Mouse (Mus musculus) heart, adult 11 months (tissue): ENCODE data around the gene Nebl.

ENCODE experiments used
- DNase-seq: peaks from one replicate; pipeline ENCODE4 v3.0.0; 2022

The Nebl gene

DNA sequence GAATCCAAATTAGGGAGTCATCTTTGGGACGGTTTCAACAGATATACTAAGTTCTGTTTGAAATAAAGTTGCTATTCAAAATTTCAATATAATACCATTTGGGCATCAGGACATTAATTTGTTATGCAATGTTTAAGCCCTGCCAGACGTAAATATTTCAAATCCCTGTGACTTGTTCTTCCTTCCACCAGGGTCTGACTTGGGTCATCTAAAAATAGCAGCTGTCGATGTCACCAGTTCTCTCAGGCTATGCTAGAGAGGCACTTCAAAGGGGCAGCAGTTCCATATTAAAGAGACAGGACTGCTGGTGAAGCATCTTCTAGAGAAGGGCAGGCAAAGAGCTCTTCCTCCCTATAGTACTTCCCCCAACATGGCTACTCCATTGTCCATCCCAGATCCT is 107.3 kb downstream of the Nebl start:
- peak; percentile 91 for DNase-seq

DNA sequence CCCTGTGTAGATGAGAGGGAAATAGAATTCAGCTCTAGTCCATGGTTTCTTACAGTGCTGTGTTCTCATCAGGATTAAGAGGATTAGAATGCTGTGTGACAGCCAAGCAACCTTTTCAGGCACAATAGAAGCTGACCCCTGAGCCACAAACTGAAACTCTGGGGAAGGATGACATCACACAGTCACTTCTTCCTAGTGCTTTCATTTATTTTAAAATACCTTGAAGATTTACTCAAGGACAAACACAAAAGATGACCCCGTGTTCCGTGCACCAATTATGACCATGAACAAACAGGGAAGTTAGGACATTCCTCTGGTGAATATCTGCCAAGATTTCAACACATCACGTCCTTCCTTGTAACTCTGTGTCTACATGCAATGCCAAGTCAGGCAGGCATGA is 121.0 kb downstream of the Nebl start:
- DNase-seq, result peak; percentile 61

DNA sequence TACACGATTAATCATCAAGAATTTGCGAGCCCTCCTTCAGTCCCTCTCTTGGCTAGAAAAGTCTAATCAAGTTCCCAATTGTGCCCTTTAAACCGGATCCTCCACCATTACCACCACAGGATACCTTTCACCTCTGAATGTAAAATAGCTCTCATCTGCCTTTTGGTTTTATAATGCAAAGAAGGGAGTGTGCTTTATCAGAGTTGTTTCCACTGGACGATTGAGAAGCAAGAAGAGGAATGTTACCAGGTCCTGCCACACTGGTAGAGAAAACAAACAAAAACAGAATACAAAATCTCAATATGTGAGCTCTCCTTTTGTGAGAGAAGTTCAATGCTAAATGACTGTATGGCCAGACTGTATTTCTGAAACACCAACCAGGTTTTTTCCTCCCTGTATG is 127.7 kb downstream of the Nebl start:
- DNase-seq, result peak; percentile 5

DNA sequence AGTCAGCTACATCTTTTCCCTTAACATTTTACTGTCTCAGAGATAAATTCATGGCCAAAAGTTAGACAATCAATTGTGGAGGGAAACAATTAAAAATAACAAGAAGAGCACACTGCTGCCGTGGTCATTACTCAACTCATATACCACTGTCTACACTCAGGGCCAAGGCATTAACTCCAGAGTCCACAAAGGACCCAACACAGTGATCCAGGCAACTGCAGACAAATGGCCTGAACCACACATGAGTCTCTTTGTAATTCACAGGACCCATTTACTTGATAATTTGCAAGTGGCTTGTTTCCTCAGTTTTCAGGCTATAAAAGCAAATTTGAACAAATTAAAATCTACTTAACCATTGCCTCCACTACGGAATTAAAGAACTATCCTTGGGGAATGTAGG is 130.6 kb downstream of the Nebl start:
- peak; percentile 21 for DNase-seq

DNA sequence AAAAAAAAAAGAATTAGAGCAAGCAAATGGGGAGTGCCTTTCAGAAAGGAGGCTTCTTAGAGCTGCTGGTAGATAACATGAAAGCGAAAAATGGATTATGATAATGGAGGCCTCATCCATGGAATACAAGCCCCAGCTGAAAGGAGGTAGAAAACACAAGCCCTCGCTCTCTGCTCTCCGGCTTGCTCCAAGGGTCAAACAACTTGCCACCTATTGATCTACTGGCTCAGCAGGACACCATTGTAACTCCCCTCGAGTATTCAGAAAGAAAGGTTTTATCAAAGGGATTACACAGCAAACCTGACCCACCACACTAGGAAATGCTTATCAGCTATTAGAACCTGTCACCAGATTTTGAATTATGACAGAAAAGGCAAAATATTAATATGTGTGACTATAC is 131.4 kb downstream of the Nebl start:
- peak; percentile 18 for DNase-seq

DNA sequence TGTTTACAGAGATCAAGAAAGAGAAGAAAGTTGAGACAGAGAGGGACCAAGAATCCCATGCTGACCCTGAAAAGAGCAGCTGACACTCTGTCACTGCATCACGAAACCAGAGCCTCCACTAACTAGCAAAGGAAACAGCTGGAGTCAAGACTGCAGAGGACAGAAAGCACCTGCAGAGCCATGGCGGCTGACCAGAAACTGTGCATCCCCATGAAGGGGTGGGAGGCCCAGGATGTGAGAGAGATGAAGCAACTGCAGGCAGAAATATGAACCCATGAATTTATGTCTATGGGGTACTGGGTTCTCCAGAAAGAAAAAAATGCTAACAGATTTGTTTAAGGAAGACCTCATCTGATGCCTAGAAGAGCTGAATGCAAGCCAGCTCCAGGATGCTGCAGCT is 133.3 kb downstream of the Nebl start:
- no peak for DNase-seq

DNA sequence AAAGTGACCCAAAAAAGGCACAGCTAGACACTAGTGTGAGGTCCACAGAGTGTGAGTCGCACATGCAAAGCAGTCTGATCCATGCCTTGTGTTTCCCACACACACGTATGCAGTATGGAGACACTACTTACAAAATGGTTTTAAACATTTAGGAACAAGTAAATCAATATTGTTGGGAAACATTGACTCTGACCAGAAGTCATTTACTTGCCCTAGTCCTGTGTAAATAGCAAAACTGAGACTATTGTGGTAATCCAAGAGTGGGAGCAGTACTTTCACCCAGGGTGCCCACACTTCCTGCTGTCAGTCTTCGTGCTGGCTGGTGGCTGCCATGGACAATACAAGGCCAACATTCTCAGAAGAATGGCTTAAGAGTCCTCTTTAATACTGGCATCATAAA is 141.6 kb downstream of the Nebl start:
- DNase-seq, result no peak

DNA sequence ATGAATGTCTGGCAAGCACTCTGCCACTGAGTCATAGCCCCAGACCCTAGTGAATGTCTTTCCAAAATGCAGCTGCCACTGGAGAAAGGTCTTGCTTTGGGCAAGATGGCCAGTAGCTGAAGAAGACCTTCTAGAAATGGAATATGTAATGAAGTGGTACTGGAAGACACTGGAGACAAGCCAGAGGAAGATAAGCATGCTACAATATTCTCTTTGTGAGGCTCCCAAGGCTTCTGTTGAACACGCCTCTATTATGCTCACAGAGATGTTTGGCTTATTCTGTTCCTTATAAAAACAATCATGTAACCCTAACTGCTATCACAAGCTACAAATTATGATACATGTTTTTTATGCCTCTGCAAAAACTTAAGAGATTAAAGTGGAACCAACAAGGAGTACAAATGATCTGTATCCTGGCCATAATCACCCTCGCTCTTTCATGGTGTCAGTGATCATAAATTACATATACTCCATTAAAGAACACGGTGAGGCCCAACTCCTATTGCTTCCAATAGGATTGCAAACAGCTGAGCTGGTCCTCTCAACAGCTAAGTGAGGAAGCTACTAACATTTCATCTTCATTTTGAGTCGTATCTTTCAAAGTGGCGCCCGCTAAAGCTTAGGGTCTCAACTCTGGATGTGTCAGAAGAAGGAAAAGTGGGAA is 145.8 kb downstream of the Nebl start:
- DNase-seq, result no peak

DNA sequence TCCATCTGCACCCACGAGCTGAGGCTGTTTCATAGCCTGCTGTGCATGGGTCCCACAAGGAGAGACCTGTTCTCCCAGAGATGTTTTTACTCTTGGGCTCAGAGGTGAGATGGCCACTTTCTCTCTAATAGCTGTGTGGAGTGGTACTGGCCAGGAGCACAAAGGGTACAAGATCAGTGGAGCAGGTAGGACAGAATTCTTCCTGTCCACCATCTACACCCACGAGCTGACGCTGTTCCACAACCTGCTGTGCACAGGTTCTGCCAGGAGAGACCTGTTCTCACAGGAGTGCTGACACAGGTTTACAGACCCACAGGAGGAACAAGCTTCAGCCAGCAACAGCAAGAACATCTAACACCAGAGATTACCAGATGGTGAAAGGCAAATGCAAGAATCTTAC is 155.6 kb downstream of the Nebl start:
- no peak for DNase-seq

DNA sequence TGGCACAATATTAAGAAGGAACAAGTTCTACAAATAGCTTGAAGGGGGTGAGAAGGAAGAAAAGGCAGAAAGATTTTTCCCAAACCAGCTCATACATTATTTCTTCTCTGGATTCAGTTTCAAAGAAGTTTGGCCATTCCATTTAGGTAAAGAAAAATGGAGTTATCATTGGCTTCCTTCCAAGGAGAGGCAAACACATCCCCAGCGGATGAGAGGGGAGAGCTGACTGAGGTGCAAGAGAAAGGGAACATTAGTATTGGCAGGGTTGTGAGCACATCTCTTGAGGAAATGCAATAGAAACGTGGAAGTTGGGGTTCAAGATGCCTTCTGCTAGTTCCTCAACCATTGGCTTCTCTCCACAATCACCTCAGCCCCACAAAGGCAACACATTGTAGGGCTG is 159.5 kb downstream of the Nebl start:
- DNase-seq, result no peak

DNA sequence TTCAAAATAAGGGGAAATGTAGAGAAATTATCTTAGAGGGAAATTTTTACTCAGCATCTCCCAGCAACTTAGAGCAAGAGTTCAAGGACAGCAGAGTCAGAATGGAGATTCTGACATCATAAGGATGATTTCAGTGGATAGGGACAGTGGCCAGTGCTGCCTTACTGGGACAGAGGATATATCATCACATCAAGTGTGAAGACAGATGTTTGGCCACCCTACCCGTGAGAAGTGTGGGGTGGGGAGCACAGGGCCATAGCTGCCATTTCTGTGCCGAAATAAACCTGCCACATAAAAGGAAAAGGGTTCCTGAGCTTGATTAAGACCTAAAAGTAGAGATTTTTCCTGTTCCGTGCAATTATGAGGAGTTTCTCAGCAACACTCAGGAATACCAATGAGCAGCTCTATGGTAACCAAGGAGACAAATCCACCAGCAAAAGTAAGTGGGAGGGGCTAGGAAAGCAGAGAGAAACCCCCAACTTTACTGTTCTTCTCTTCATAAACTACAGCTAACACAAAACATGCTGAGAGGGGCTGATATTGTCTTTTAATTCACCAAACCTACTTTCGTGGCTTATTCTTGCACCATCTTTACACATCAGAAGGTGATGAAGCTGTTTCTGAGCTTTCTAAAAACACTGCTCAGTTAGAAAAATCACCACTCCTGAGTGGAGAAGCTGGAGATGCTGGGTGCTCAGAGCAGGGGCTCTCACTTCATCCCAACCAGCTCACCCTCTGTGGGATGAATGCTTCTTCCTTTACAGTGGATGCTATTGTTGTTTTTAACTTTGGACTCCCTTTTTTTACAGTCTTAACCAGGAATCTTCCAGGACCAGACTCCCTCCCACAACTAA is 172.1 kb downstream of the Nebl start:
- no peak for DNase-seq

DNA sequence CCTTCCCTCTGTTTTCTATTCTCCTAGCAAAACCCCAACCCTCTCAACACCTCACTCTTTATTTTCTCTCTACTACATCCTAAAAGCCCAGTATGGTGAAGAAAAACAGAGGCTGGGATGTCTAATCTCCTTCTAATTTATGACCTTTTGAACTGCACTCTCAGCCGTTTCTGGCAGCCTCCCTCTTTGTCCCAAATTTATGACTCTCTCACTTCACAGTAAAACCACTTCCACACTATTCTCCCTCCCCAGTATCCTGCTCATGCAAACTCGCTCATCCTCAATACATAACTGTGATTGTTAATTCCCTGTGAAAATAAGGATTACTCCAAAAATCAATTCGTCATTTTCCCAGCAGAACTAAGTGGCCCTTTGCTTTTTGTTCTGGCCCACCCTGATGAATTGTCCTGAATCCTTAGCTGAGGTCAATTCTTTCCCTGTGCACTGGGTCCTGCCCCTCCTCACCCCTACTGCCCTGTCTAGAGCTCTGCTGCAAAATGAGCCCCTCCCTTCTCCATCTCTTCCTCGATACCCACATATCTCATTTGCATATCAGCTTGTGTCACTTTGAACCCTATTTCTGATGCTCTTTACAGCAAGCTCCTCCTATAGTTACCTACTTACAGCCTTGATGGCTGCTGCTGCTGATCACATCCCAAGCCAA is 181.2 kb downstream of the Nebl start:
- no peak for DNase-seq

DNA sequence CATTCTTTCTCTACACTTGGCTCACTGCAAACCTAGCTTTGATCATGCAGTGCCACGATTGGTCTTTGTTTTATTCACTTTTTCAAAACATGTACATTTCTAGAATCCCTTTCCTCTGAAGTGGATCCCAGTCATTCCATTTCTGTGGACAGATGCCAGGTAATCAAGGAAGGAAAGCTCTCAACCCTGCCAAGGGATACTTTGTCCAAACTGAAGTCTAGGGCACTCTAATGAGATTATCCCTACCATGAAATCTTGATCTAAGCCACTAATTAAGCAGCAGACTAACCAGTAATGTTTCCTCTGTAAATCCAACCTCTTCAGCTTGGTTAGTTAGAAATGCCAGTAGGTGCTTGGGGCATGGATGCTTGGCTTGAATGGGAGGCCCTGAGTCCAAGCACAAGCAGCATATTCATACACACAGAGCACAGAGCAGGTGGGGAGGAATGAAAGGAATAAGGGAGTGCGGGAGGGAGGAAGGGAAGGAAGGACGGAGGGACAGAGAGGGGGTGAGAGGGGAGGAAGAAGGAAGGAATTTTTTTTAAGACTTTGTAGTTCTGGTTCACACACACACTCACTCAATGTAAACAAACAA is 184.8 kb downstream of the Nebl start:
- no peak for DNase-seq

DNA sequence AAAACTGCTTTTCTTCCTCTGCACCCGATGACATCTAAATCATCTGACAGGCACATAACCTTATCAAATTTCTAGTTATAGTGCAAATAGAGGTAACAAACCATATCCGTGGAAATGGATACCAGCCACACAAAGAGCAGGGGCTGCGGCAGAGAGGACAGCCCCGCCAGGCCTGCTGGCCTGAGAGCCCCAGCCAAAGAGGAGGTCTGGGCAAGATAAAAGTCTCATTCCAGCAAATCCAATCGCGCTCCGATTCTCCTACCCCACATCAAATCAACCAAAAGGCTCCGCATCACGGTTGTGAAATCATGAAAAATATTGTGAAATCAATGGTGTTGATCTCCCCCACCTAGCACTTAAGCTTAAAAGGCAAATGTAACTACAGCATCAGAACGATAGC is 191.5 kb downstream of the Nebl start:
- no peak for DNase-seq

DNA sequence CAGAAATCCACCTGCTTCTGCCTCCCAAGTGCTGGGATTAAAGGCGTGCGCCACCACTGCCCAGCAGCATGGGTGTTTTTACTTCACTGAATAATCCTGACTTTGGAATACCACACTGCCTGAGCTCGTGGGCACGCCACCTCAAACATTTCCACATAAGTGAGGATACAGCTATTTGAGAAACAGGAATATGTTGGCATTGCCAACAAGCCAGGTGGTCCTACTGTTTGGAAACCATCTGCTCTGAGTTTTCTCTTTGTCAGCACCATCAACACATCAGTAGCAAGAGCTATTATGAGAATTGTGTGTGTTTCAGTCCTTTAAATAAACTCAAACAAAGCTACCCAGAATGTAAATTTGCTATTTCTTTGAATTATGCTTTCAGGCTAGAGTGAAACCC is 192.8 kb downstream of the Nebl start:
- DNase-seq, result no peak

DNA sequence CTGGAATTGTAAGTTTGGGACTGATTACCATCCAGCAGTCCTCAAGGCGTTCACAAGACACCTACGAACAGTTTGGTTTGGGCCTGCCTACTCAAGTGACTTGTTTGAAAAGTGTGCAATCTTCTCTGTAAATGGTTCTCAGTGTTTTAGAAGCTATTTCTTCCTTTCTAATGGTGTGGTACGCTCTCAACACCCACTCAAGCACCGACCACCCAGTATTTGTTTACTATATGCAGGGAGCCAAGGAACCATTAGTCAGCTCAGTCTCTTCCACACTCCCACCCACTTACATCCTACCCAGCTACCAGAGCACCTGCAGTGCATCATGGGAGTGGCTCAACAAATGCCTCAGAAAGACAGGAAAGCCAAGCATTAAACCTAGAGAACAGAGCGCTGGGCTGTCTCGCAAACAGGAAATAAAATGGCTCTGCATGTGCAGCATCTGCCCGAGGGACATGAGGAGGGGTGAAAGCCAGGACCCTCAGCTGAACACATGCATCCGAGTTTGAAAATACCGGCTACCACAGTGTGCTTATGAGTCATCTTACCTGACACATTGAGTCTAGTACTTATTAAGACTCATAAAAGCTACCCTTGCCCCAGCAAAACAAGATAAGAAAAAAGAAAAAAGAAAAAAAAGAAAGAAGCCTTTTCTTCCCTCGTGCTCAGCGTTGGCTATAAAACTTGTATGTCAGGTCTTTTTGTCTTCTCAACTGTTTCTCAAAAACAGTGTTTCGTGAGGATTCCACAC is 199.7 kb downstream of the Nebl start:
- no peak for DNase-seq

DNA sequence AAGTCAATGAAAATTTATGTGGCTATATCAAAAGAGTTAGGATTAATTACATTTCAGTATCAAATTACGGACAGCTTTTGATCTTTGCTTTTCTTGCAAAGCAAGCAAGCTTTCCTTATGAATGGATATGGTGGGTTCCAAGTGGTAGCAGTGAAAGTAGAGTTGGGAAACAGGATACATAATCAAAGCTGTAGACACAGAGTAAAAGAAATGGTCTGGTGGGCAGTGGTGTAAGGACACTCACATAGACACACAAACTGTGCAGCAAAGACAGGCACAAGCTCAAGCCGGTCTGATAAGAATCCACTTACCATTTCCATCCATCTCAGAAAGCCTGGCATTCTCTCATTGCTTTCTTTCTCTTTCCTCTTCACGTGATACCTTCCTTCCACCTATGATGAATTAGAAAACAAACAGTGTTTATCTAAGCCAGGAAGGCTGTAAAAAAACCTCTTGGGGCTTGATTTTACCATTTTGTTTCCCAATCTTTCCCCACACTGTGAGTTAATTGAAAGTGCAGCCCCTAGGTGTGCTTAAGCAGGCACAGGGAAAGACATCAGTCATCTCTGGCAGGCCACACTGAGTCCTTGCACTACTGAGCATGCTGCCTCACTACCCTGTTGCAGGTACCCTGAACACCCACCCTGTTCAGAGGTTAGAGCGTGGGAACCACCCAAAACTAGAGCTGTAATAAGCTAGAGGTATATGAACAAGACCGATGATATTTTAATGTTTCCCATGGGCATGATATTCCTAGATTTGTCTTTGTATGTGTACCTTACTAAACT is 205.3 kb downstream of the Nebl start:
- no peak for DNase-seq

DNA sequence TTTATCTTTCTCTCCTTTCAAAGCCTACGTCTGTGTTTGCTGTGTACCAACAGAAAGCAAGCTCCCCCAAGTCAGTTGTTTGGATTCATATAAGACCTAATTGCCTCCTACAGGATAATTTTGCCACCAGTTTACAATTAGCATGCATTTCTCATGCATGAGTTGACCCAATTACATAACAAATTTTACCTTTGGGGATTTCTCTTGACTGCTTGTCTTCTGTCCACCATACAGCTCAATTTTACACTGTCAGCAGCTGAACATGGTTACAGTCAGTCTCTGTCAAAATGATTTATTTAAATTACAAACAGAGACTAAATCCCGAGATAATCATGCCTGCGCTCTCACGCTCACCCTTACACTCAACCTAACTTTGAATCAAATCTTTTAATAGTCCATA is 206.1 kb downstream of the Nebl start:
- DNase-seq, result no peak

DNA sequence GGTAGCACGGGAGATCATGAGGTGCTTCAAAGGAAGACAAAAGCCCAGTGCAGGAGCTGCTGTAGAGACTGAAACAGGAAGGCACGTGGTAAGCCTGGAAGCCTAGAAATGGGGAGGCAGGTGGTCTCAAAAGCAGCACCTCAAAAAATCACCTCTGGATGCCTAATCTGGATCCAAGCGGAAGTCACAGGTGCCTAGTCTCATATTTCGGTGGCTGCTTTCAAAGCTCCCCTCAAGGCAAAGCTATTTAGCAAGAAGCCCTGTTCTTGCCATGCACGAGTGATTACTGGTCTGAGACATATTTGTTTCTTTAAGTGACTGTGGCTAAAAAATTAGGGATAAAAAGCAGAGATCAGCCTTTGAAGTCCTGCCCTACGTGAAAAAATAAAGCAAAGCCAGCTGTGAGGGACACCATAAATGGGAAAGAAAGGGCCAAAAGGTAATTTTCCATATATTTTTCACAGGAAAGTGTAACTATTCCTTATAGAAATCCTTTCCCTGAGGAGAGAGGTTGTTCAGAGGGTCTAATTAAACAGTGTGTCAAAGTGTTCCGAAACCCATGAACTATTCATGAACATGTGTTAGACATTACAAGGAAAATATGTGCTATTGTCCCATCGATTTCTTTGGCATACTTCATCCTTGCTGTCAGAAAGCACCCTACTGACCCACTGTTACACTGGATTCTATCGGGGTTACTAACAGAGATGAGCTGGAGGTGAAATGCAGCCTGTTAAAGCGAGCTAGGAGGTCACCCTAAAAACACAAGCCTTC is 206.9 kb downstream of the Nebl start:
- no peak for DNase-seq

DNA sequence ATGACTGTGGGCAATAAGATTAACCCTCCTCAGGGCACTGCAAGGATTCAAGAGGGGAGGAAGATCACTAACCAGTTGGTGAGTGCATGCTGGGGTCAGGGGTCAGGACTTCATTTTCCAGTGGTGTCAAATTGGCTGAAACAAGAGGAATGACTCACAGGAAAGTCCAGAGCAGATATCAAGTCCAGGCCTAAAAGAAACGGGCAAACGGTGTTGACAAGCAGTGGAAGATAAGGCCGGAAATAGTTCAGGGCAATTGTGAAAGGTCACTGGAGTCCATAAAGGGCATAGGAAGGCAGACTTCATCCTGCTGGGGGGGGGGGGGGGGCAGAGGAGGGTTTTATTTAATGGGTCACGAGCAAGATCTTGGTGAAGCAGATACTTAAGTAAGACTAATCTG is 207.5 kb downstream of the Nebl start:
- peak; percentile 94 for DNase-seq

DNA sequence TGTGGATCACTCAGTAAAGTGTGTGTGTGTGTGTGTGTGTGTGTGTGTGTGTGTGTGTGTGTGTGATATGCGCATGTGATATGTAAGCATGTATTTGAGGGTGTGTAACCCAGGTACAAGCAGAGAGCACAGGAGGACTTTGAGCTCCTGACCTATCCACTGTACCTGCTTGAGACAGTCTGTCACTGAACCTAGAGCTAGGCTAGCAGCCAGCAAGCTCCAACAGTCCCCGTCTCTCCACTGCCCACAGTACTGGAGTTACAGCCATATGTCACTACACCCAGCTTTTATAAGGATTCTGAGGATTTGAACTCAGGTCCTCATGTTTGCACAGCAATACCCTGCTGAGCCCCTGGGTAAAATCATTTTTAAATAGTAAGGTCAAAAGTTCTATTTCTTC is 215.6 kb downstream of the Nebl start:
- DNase-seq, result no peak
